Comparison of ENCODE assay signal across 11 mouse cellular contexts in the genomic region with DNA sequence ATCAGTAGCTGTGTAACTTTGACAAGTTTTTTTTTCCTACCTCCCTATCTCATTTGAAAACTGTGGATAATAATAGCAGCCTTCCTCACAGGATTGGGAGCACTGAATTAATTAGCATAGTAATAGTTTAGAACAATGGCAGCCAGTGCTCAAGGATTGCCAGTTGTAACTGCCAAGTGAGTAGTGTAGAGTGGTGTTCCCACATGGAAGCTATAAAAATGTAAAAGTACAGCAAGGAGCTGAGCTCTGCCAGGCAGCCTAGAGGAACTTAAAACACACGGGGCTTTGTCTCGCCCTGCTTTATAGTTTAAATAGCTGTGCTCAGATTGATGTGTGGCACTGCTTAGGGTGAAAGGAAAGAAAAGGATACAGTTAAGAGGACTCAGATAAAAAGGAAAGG.
DNase-seq lines count a peak whose midpoint lies in the region; ATAC-seq lines count a peak whose summit lies in the region.
"Had no signal": no experiment of that assay in that cellular context is flagged by ENCODE, and none has a peak within 500 bp of the region (broad histone marks: within the 10 kb centered on the region; RNA-seq: fewer than 3 reads in every experiment).

No protein-coding gene starts in this region.

- 8% methylated on average over 2 of the region's 2 CpGs for WGBS in hindbrain, embryonic 14.5 days
- WGBS in limb, embryonic 10.5 days, result 28% methylated on average over 2 of the region's 2 CpGs

- intact Hi-C loops in heart, postnatal 25 days (cut with DNase I), result no loop called here

- H3K27ac ChIP-seq in hindbrain, embryonic 14.5 days, result 0 out of 2 replicates have a peak overlapping the region, but pooled peaks have one; percentile 22
- no peak overlapping the region for H3K27ac ChIP-seq in limb, embryonic 10.5 days
- H3K27ac ChIP-seq: macrophage had no signal

- no peaks in the 10 kb centered on the region for H3K36me3 ChIP-seq in hindbrain, embryonic 14.5 days (replicated peaks; ENCODE audit: control insufficient read depth, insufficient read depth)
- H3K36me3 ChIP-seq in limb, embryonic 10.5 days, result no peaks in the 10 kb centered on the region

- H3K9me3 ChIP-seq in hindbrain, embryonic 14.5 days (ENCODE audit: control insufficient read depth, low read length), result no peaks in the 10 kb centered on the region
- no peaks in the 10 kb centered on the region for H3K9me3 ChIP-seq in limb, embryonic 10.5 days (replicated peaks)

- H3K4me1 ChIP-seq in hindbrain, embryonic 14.5 days (replicated peaks; ENCODE audit: control insufficient read depth, insufficient read depth, low read length), result peaks cover 5% of the 10 kb centered on the region
- H3K4me1 ChIP-seq in limb, embryonic 10.5 days, result 0 out of 2 replicates have a peak, but pooled peaks cover 4% of the 10 kb centered on the region

- no peak overlapping the region for H3K4me3 ChIP-seq in hindbrain, embryonic 14.5 days (replicated peaks; ENCODE audit: low read length)
- no peak overlapping the region for H3K4me3 ChIP-seq in limb, embryonic 10.5 days

- peak; percentile 37 for DNase-seq in layer of hippocampus, adult 11-12 months (ENCODE audit: low spot score)
- no peak for DNase-seq in layer of hippocampus, postnatal 25 days (ENCODE audit: extremely low spot score in 1 of 2, low spot score in 1 of 2)
- DNase-seq in hindbrain, embryonic 14.5 days (ENCODE audit: low spot score), result peak; percentile 29
- DNase-seq in limb, embryonic 10.5 days (ENCODE audit: low spot score), result peak; percentile 32
- peak; percentile 6 to 72 for DNase-seq in right cerebral cortex, postnatal 36 days (ENCODE audit: low spot score in 2 of 2)
- DNase-seq in heart, postnatal 25 days (ENCODE audit: low spot score), result no peak
- DNase-seq in cerebellum, postnatal 10 days, result no peak
- no peak for DNase-seq in adrenal gland, adult 18-20 months (ENCODE audit: low spot score in 2 of 2)
- DNase-seq: B cell, adult 2 months; spleen, adult 18-20 months had no signal

- no peak overlapping the region for H3K4me2 ChIP-seq in hindbrain, embryonic 14.5 days (replicated peaks)

- no peaks in the 10 kb centered on the region for H3K27me3 ChIP-seq in hindbrain, embryonic 14.5 days (ENCODE audit: control insufficient read depth, insufficient read depth, low read length)
- H3K27me3 ChIP-seq in limb, embryonic 10.5 days (ENCODE audit: low read depth, poor library complexity, severe bottlenecking), result no peaks in the 10 kb centered on the region

- ATAC-seq in hindbrain, embryonic 14.5 days (ENCODE audit: low FRiP score), result peak; percentile 90

- H3K9ac ChIP-seq in hindbrain, embryonic 14.5 days, result no peak overlapping the region

Comparison
In these comparisons a context has a peak if more than half of its experiments do, and no peak if none do; other contexts are left out.
1. DNase-seq: peak in layer of hippocampus, adult 11-12 months (single experiment), hindbrain, embryonic 14.5 days (single experiment), limb, embryonic 10.5 days (single experiment) and right cerebral cortex, postnatal 36 days (2 of 2); none in layer of hippocampus, postnatal 25 days (0 of 2), heart, postnatal 25 days (single experiment), cerebellum, postnatal 10 days (0 of 2) and adrenal gland, adult 18-20 months (0 of 2).